Mouse (Mus musculus) lung, postnatal 0 days (tissue): ENCODE data around the gene Opcml. TPM values are rescaled to one million over a fixed set of nuclear protein-coding genes. Genes with fewer than 3 reads are reported as not detected.

Experiments used
- ATAC-seq: fragments of 200-750 bp; cut with Nextera tagmentation; 2 replicates; pipeline ENCODE4 v1.8.0; 2017; ENCODE audit warnings: moderate library complexity
- DNase-seq: peaks from one replicate; pipeline ENCODE4 v3.0.0-alpha.2; 2016; ENCODE audit warnings: low spot score
- H3K27ac ChIP-seq: fragments of 300-500 bp; sonication (generic); 2 replicates; pipeline ENCODE4 v1.5.1; 2014; ENCODE audit warnings: antibody characterized with exemption, mild to moderate bottlenecking, low read length, mixed read lengths
- H3K27me3 ChIP-seq: fragments of 300-500 bp; sonication (generic); replicated peaks from 2 replicates; pipeline ENCODE4 v1.6.1; 2014; ENCODE audit warnings: low read length, mixed read lengths; ENCODE audit not compliant: insufficient read depth
- H3K36me3 ChIP-seq: fragments of 300-500 bp; sonication (generic); 2 replicates; pipeline ENCODE4 v1.6.1; 2014; ENCODE audit warnings: low read length, mixed read lengths; ENCODE audit not compliant: insufficient read depth
- H3K4me1 ChIP-seq: fragments of 300-500 bp; sonication (generic); 2 replicates; pipeline ENCODE4 v1.6.1; 2014; ENCODE audit warnings: antibody characterized with exemption, low read depth, low read length, mixed read lengths; ENCODE audit not compliant: insufficient read depth
- H3K4me2 ChIP-seq: fragments of 300-500 bp; sonication (generic); replicated peaks from 2 replicates; pipeline ENCODE4 v1.6.1; 2014; ENCODE audit warnings: low read depth, mild to moderate bottlenecking, low read length, moderate library complexity, mixed read lengths
- H3K4me3 ChIP-seq: fragments of 300-500 bp; sonication (generic); 2 replicates; pipeline ENCODE4 v1.5.1; 2014; ENCODE audit warnings: low read depth, low read length
- H3K9ac ChIP-seq: fragments of 300-500 bp; sonication (generic); replicated peaks from 2 replicates; pipeline ENCODE4 v1.6.1; 2014; ENCODE audit warnings: low read depth, mild to moderate bottlenecking
- H3K9me3 ChIP-seq: fragments of 300-500 bp; sonication (generic); 2 replicates; pipeline ENCODE4 v1.6.1; 2016; ENCODE audit warnings: low read length, mixed read lengths
- CTCF ChIP-seq: IDR thresholded peaks from 2 replicates; pipeline ENCODE4 v1.5.1; 2016; ENCODE audit warnings: antibody characterized with exemption, mild to moderate bottlenecking
- EP300 ChIP-seq: IDR thresholded peaks from 2 replicates; pipeline ENCODE4 v1.6.1; 2016; ENCODE audit warnings: antibody characterized with exemption, mild to moderate bottlenecking, control low read depth
- WGBS: fragments of 180-500 bp; shearing (Covaris S2); extraction: QIAGEN DNeasy Blood & Tissue Kit; methylation state at CpG from one replicate; pipeline ENCODE4 v1.1.7; 2014; 5-methylcytosine and 5-hydroxymethylcytosine counted together
- polyA plus RNA-seq: library from polyadenylated mRNA; unstranded; fragments of >200 nt; fragmentation: Nextera tagmentation; extraction: Ambion mirVana; gene quantifications from 2 replicates; pipeline ENCODE4 v1.2.1, GENCODE M21; 2015

Gene Opcml
- polyA plus RNA-seq, 1 experiment from 2014 or later: 2.5 TPM

DNA sequence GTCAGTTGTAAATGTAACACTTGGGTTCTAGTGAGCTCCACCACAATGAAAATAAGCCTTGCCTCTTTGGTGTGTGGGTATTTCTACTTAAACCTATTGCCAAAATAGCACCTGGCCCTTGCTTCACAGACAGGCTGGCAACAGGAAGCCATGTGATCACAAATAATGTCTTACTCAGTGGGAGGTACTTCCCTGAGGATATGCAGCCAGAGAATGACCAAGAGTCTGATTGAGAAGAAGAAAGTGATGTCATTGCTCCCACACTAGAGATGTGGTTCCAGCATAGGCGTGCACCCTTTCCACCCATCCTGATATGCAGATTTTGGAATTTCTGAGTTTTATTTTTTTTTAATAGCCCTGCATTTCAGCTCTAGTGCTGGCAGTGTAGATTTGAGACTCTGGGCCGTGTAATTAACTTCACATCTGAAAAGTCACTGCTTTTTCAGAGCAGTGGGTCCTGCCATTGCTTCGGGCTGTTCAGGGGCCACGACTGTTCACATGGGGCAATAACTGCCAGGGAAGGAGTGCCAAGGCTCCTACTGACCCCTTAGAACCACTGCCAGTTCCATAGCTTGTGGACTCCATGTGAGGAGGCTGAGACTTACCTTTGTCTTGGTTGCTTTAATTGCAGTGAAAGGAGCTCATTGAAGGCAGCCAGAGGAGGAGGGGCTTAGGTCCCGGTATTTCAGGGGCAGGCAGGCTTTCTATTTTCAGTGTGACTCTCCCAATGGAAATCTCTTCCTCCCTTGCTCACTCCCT is 649.0 kb downstream of the Opcml start:
- H3K4me1 ChIP-seq: no peaks in the 10 kb centered on the region
- H3K27me3 ChIP-seq: no peaks in the 10 kb centered on the region
- 59% methylated on average over 5 of the region's 5 CpGs for WGBS
- H3K9me3 ChIP-seq: no peaks in the 10 kb centered on the region
- H3K4me2 ChIP-seq: no peak overlapping the region
- TF ChIP-seq EP300 (no peak), CTCF (no peak)
- H3K9ac ChIP-seq: no peak overlapping the region
- H3K36me3 ChIP-seq: no peaks in the 10 kb centered on the region
- no peak overlapping the region for H3K4me3 ChIP-seq
- ATAC-seq: no peak
- no peak for DNase-seq
- no peak overlapping the region for H3K27ac ChIP-seq

GRCm38 (mm10) chr9:28440192-28440795 is 649.7 kb downstream of the Opcml start:
- no peak for DNase-seq
- H3K4me3 ChIP-seq: no peak overlapping the region
- H3K4me1 ChIP-seq: no peaks in the 10 kb centered on the region
- no peak for TF ChIP-seq CTCF
- no peak for TF ChIP-seq EP300
- WGBS: 75% methylated on average over 3 of the region's 3 CpGs
- no peak overlapping the region for H3K4me2 ChIP-seq
- H3K36me3 ChIP-seq: no peaks in the 10 kb centered on the region
- no peak for ATAC-seq
- no peaks in the 10 kb centered on the region for H3K9me3 ChIP-seq
- H3K27me3 ChIP-seq: no peaks in the 10 kb centered on the region
- no peak overlapping the region for H3K27ac ChIP-seq
- no peak overlapping the region for H3K9ac ChIP-seq

- TF ChIP-seq CTCF (no peak), EP300 (no peak)
- no peak for ATAC-seq
- 78% methylated on average over 3 of the region's 3 CpGs for WGBS
- no peak for DNase-seq
- H3K9ac ChIP-seq: no peak overlapping the region
- H3K27ac ChIP-seq: no peak overlapping the region
- H3K4me1 ChIP-seq: no peaks in the 10 kb centered on the region
- H3K9me3 ChIP-seq: no peaks in the 10 kb centered on the region
- H3K4me2 ChIP-seq: no peak overlapping the region
- H3K4me3 ChIP-seq: no peak overlapping the region
- no peaks in the 10 kb centered on the region for H3K27me3 ChIP-seq
- no peaks in the 10 kb centered on the region for H3K36me3 ChIP-seq
These were observed 653.9 kb downstream of the Opcml start for GRCm38 (mm10) chr9:28444485-28444884.

DNA sequence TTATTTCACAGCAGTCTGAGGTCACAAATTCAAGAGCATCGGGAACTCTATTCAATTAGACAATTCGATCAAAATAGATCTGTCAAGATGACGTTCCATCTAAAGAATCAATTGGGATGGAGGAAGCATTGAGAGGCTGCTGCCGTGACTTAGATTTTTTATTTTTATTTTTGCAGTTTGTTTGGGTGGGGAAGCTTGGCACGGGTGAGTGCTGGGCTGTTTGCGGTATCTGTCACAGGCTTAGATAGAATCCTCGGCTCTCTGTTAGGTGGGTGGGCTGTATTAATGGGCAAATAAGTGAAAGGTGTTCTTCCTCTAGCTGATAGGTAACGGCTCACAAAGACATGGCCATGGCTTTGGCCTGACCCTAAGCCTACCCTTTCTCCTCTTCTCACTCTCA is 654.4 kb downstream of the Opcml start:
- no peak overlapping the region for H3K27ac ChIP-seq
- no peak overlapping the region for H3K4me2 ChIP-seq
- H3K27me3 ChIP-seq: no peaks in the 10 kb centered on the region
- TF ChIP-seq EP300 (no peak), CTCF (no peak)
- 58% methylated on average over 8 of the region's 8 CpGs for WGBS
- H3K9ac ChIP-seq: no peak overlapping the region
- no peak overlapping the region for H3K4me3 ChIP-seq
- H3K4me1 ChIP-seq: no peaks in the 10 kb centered on the region
- no peak for ATAC-seq
- H3K9me3 ChIP-seq: no peaks in the 10 kb centered on the region
- H3K36me3 ChIP-seq: no peaks in the 10 kb centered on the region
- no peak for DNase-seq

GRCm38 (mm10) chr9:28445863-28446262 is 655.3 kb downstream of the Opcml start:
- ATAC-seq (no peak), DNase-seq (no peak)
- H3K9me3 ChIP-seq: no peaks in the 10 kb centered on the region
- no peak overlapping the region for H3K4me2 ChIP-seq
- H3K27me3 ChIP-seq: no peaks in the 10 kb centered on the region
- 91% methylated on average over 1 of the region's 1 CpGs for WGBS
- no peak overlapping the region for H3K27ac ChIP-seq
- no peak overlapping the region for H3K9ac ChIP-seq
- no peaks in the 10 kb centered on the region for H3K36me3 ChIP-seq
- H3K4me1 ChIP-seq: no peaks in the 10 kb centered on the region
- TF ChIP-seq EP300 (no peak), CTCF (no peak)
- no peak overlapping the region for H3K4me3 ChIP-seq

DNA sequence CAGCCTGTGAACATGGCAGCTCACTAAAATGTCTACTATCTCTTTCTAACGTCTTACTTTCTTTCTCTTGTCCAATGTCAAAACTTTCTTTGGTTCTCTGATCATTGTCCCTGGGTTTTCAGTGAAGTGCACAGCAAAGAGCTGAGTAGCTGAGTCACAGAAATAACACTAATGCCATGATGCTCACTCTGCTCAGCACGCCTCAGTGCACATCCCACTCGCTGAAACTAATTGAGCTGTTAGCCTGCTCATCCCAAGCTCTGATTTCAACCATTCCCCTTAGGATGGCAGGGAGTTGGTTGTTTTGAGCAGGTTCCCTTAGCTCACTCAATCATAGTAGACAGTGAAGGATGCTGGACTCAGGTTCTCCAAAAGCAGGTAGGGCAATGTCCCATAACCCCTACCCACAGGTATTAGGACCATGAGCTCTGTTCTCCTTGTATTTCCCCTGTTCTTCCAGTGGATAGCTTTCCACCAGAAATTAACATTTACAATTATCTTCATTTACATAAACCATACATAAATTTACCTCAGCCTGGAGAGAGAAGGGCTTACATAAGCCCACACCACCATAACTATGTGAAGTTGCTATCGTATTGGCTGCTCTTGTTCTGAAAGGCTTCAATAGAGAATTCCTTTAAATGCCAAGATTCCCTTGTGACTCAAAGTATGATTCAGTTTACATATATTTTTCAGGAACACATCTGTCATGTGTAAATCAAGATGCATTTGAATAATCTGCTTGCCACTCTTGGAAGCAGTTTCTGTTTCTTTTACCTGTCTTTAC is 655.9 kb downstream of the Opcml start:
- TF ChIP-seq EP300: no peak
- no peak for TF ChIP-seq CTCF
- Histone ChIP-seq H3K36me3 (no peaks in the 10 kb centered on the region), H3K27me3 (no peaks in the 10 kb centered on the region), H3K27ac (no peak overlapping the region), H3K4me2 (no peak overlapping the region), H3K9ac (no peak overlapping the region), H3K4me3 (no peak overlapping the region), H3K4me1 (no peaks in the 10 kb centered on the region), H3K9me3 (no peaks in the 10 kb centered on the region)
- no peak for ATAC-seq
- 86% methylated on average over 4 of the region's 4 CpGs for WGBS
- no peak for DNase-seq
